21 mouse cellular contexts compared by ENCODE assay signal in the genomic region with DNA sequence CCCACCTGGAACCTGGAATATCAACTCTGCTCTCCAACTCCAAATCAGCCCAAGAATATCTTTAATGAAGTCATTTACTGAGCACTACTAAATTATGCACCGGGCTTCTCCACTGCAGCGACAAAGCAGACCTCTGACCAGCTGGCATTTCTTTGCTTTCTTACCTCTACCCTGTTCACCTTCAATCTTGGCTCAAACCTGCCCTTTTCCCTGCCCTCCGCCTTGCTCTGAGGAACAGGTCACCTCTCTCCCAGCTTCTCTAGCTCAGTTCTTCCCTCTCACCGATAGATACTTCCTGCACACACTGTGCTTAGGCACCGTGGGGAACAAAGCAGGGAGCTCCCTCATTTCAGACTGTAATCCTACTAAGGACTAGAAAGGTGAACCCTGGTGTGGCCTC. TPM values are rescaled to one million over a fixed set of nuclear protein-coding genes. Genes with fewer than 3 reads are reported as not detected.
DNase-seq lines count a peak whose midpoint lies in the region; ATAC-seq and TF ChIP-seq lines count a peak whose summit lies in the region.
"Had no signal": no experiment of that assay in that cellular context is flagged by ENCODE, and none has a peak within 500 bp of the region (broad histone marks: within the 10 kb centered on the region; RNA-seq: fewer than 3 reads in every experiment).

No protein-coding gene starts in this region.

- DNase-seq in heart, postnatal 14 days = no peak
- peak; percentile 28 for DNase-seq in kidney, adult 18-20 months
- no peak for DNase-seq in spleen, adult 2 months (ENCODE audit: low read depth in 1 of 2, low spot score in 2 of 2)
- DNase-seq in spleen, postnatal 14 days (ENCODE audit: low spot score in 2 of 2) = no peak
- no peak for DNase-seq in neural tube, embryonic 10.5 days (ENCODE audit: extremely low spot score, low spot score)
- DNase-seq in adrenal gland, postnatal 4 days (ENCODE audit: low spot score in 2 of 2) = no peak
- DNase-seq: adrenal gland, postnatal 36 days; cerebellum, adult 11 months; cerebellum, adult 9-11 months; left cerebral cortex, postnatal 4 days; lung, embryonic 14.5 days had no signal

- H3K9me3 ChIP-seq in heart, embryonic 12.5 days (replicated peaks) = no peaks in the 10 kb centered on the region
- no peaks in the 10 kb centered on the region for H3K9me3 ChIP-seq in kidney, embryonic 16.5 days (ENCODE audit: low read length)
- H3K9me3 ChIP-seq: forebrain, embryonic 15.5 days; hindbrain, embryonic 13.5 days; limb, embryonic 15.5 days had no signal

- peak overlapping the region; percentile 42; the same call in 1 of the 2 replicates for H3K9ac ChIP-seq in heart, embryonic 12.5 days
- no peak overlapping the region for H3K9ac ChIP-seq in kidney, embryonic 16.5 days (replicated peaks; ENCODE audit: low read length)
- H3K9ac ChIP-seq: forebrain, embryonic 15.5 days; hindbrain, embryonic 13.5 days; limb, embryonic 15.5 days; lung, embryonic 14.5 days; midbrain, embryonic 12.5 days had no signal

- H3K4me1 ChIP-seq in heart, embryonic 12.5 days (replicated peaks) = peaks cover 42% of the 10 kb centered on the region
- H3K4me1 ChIP-seq in kidney, embryonic 16.5 days (ENCODE audit: insufficient read depth, low read length) = peaks cover 12% of the 10 kb centered on the region
- H3K4me1 ChIP-seq in spleen, adult 2 months (ENCODE audit: control insufficient read depth, insufficient read depth, insufficient read length) = peaks cover 40% of the 10 kb centered on the region

- 67% methylated on average over 5 of the region's 5 CpGs for WGBS in heart, embryonic 12.5 days
- WGBS in kidney, embryonic 16.5 days = 67% methylated on average over 5 of the region's 5 CpGs
- 49% methylated on average over 5 of the region's 5 CpGs for WGBS in spleen, adult 2 months

- ATAC-seq in heart, embryonic 12.5 days (ENCODE audit: insufficient number of reproducible peaks, low FRiP score) = no peak
- ATAC-seq in kidney, embryonic 16.5 days (ENCODE audit: low FRiP score, low TSS enrichment) = no peak
- ATAC-seq: CD4-positive, CD25-positive, alpha-beta regulatory T cell, adult 4 months; forebrain, embryonic 15.5 days; Patski had no signal

- no peak overlapping the region for H3K27ac ChIP-seq in heart, embryonic 12.5 days (ENCODE audit: poor library complexity, severe bottlenecking)
- H3K27ac ChIP-seq in kidney, embryonic 16.5 days (ENCODE audit: low read length) = no peak overlapping the region
- H3K27ac ChIP-seq in spleen, adult 2 months (ENCODE audit: insufficient read depth, low read length) = peak overlapping the region; percentile 67
- H3K27ac ChIP-seq: forebrain, embryonic 15.5 days; hindbrain, embryonic 13.5 days; kidney, postnatal 0 days; limb, embryonic 15.5 days; midbrain, embryonic 12.5 days; stomach, postnatal 0 days had no signal

- H3K36me3 ChIP-seq in heart, embryonic 12.5 days = peaks cover 9% of the 10 kb centered on the region
- no peaks in the 10 kb centered on the region for H3K36me3 ChIP-seq in kidney, embryonic 16.5 days (ENCODE audit: insufficient read depth, low read length)
- H3K36me3 ChIP-seq in spleen, adult 2 months (ENCODE audit: control insufficient read depth, insufficient read depth, low read length) = peaks cover 4% of the 10 kb centered on the region; the same call in 1 of the 2 replicates
- H3K36me3 ChIP-seq: forebrain, embryonic 15.5 days; hindbrain, embryonic 13.5 days; limb, embryonic 15.5 days; midbrain, embryonic 12.5 days had no signal

- no peak overlapping the region for H3K4me3 ChIP-seq in heart, embryonic 12.5 days
- H3K4me3 ChIP-seq in kidney, embryonic 16.5 days (ENCODE audit: low read length) = no peak overlapping the region
- no peak overlapping the region for H3K4me3 ChIP-seq in spleen, adult 2 months (ENCODE audit: extremely low read depth, insufficient read depth, insufficient read length)
- H3K4me3 ChIP-seq: forebrain, embryonic 15.5 days; hindbrain, embryonic 13.5 days; limb, embryonic 15.5 days; midbrain, embryonic 12.5 days had no signal

- TF ChIP-seq CTCF in spleen, adult 2 months (IDR thresholded peaks at IDR 0.05; ENCODE audit: extremely low read depth, insufficient read depth, insufficient read length, insufficient replicate concordance) = no peak

- H3K27me3 ChIP-seq in heart, embryonic 12.5 days (replicated peaks) = no peaks in the 10 kb centered on the region
- no peaks in the 10 kb centered on the region for H3K27me3 ChIP-seq in kidney, embryonic 16.5 days (ENCODE audit: insufficient read depth, low read length)
- no peaks in the 10 kb centered on the region for H3K27me3 ChIP-seq in spleen, adult 2 months (ENCODE audit: control insufficient read depth, insufficient read depth, low read length)
- H3K27me3 ChIP-seq: forebrain, embryonic 15.5 days; hindbrain, embryonic 13.5 days; limb, embryonic 15.5 days; midbrain, embryonic 12.5 days; Patski had no signal

- no peak overlapping the region for H3K4me2 ChIP-seq in heart, embryonic 12.5 days
- H3K4me2 ChIP-seq in kidney, embryonic 16.5 days (replicated peaks; ENCODE audit: low read depth, low read length) = no peak overlapping the region
- H3K4me2 ChIP-seq: forebrain, embryonic 15.5 days; hindbrain, embryonic 13.5 days; limb, embryonic 15.5 days; lung, embryonic 14.5 days; midbrain, embryonic 12.5 days had no signal

- intact Hi-C loops in heart, postnatal 14 days (cut with DNase I) = loop anchor here (2.0 kb wide), 1 partner anchor 16 kb away; no protein-coding TSS in a partner anchor

- TF ChIP-seq POLR2A in spleen, adult 2 months (IDR thresholded peaks at IDR 0.05; ENCODE audit: low read depth, low read length) = no peak

RNA-seq across cellular contexts. Expression of a gene that starts 18.3 kb away (rescaled TPM):
- polyA plus RNA-seq in heart, embryonic 12.5 days (2016; fragmentation: Nextera tagmentation; extraction: Ambion mirVana) = 18.8 and 19.6 TPM in 2 replicates
- total RNA-seq in heart, postnatal 14 days (2021) = 10 to 100 TPM; 28.2 to 28.3 TPM
- 16.6 and 18.7 TPM in 2 replicates for polyA plus RNA-seq in kidney, embryonic 16.5 days (2015; fragmentation: Nextera tagmentation; extraction: Ambion mirVana)
- 45.9 and 112 TPM in 2 replicates for polyA plus RNA-seq in spleen, adult 2 months (2012; rRNA removed)
- 10 to 100 TPM; 32.5 to 43.8 TPM for total RNA-seq in adrenal gland, postnatal 4 days (2021)

RNA-seq across cellular contexts. Expression of a gene that starts 59.9 kb away (rescaled TPM):
- polyA plus RNA-seq in heart, embryonic 12.5 days (2016; fragmentation: Nextera tagmentation; extraction: Ambion mirVana) = 10.0 and 10.3 TPM in 2 replicates
- 100 to 1,000 TPM; 256 to 300 TPM for total RNA-seq in heart, postnatal 14 days (2021)
- 41.6 and 43.4 TPM in 2 replicates for polyA plus RNA-seq in kidney, embryonic 16.5 days (2015; fragmentation: Nextera tagmentation; extraction: Ambion mirVana)
- polyA plus RNA-seq in spleen, adult 2 months (2012; rRNA removed) = 12.0 and 12.8 TPM in 2 replicates
- 10 to 100 TPM; 34.5 to 55.3 TPM for total RNA-seq in adrenal gland, postnatal 4 days (2021)
